10 mouse cellular contexts compared by ENCODE assay signal in the genomic region with DNA sequence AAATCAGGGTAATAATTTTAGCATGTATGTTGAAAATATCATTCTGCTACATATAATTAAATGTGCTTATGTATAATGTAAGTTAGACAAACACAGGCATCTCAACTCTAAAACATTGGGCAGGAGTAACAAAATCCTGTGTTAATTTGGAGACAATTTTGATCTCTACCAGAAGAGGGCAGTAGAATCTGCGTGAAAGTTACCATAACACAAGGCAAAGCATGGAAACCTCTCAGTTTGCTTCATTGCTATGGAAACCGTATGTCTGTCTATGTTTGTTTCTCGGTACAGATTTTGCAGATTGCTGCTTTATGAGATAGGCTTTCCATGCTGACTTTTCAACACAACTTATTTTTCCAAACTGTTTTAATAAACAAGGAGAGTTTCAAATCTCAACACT.
DNase-seq lines count a peak whose midpoint lies in the region; ATAC-seq lines count a peak whose summit lies in the region.
"Had no signal": no experiment of that assay in that cellular context is flagged by ENCODE, and none has a peak within 500 bp of the region (broad histone marks: within the 10 kb centered on the region; RNA-seq: fewer than 3 reads in every experiment).

No protein-coding gene starts in this region.

- no peak overlapping the region for H3K9ac ChIP-seq in forebrain, embryonic 12.5 days
- no peak overlapping the region for H3K9ac ChIP-seq in midbrain, embryonic 14.5 days (replicated peaks; ENCODE audit: low read length)
- H3K9ac ChIP-seq: embryonic facial prominence, embryonic 12.5 days; lung, embryonic 15.5 days had no signal

- H3K4me1 ChIP-seq in forebrain, embryonic 12.5 days: no peaks in the 10 kb centered on the region
- no peaks in the 10 kb centered on the region for H3K4me1 ChIP-seq in midbrain, embryonic 14.5 days (ENCODE audit: control insufficient read depth, insufficient read depth, low read length)
- H3K4me1 ChIP-seq: embryonic facial prominence, embryonic 12.5 days had no signal

- H3K27me3 ChIP-seq in forebrain, embryonic 12.5 days: no peaks in the 10 kb centered on the region
- H3K27me3 ChIP-seq in midbrain, embryonic 14.5 days (ENCODE audit: control insufficient read depth, insufficient read depth, low read length): no peaks in the 10 kb centered on the region
- H3K27me3 ChIP-seq: embryonic facial prominence, embryonic 12.5 days; lung, embryonic 15.5 days had no signal

- ATAC-seq in forebrain, embryonic 12.5 days (ENCODE audit: low FRiP score): peak; percentile 57; the same call in 1 of the 2 replicates
- peak; percentile 75 for ATAC-seq in midbrain, embryonic 14.5 days (ENCODE audit: low FRiP score, low TSS enrichment)

- no peaks in the 10 kb centered on the region for H3K36me3 ChIP-seq in forebrain, embryonic 12.5 days (replicated peaks)
- no peaks in the 10 kb centered on the region for H3K36me3 ChIP-seq in midbrain, embryonic 14.5 days (ENCODE audit: control insufficient read depth, insufficient read depth, low read length)
- H3K36me3 ChIP-seq: embryonic facial prominence, embryonic 12.5 days; lung, embryonic 15.5 days had no signal

- 24% methylated on average over 3 of the region's 3 CpGs for WGBS in forebrain, embryonic 12.5 days
- WGBS in midbrain, embryonic 14.5 days: 15% methylated on average over 3 of the region's 3 CpGs

- H3K27ac ChIP-seq in forebrain, embryonic 12.5 days: no peak overlapping the region
- H3K27ac ChIP-seq in midbrain, embryonic 14.5 days (replicated peaks; ENCODE audit: low read depth, low read length): no peak overlapping the region
- H3K27ac ChIP-seq: embryonic facial prominence, embryonic 12.5 days; lung, embryonic 15.5 days had no signal

- H3K9me3 ChIP-seq in forebrain, embryonic 12.5 days: no peaks in the 10 kb centered on the region
- no peaks in the 10 kb centered on the region for H3K9me3 ChIP-seq in midbrain, embryonic 14.5 days (ENCODE audit: control insufficient read depth, low read length)
- H3K9me3 ChIP-seq: embryonic facial prominence, embryonic 12.5 days; lung, embryonic 15.5 days had no signal

- no peak overlapping the region for H3K4me2 ChIP-seq in forebrain, embryonic 12.5 days
- H3K4me2 ChIP-seq in midbrain, embryonic 14.5 days (ENCODE audit: low read length): no peak overlapping the region
- H3K4me2 ChIP-seq: embryonic facial prominence, embryonic 12.5 days; lung, embryonic 15.5 days had no signal

- peak; percentile 31 to 55 for DNase-seq in heart, adult 18-20 months
- DNase-seq in heart, adult 11 months: no peak
- DNase-seq in right cerebral cortex, adult 18-20 months: peak; percentile 30
- no peak for DNase-seq in right cerebral cortex, adult 2 months (ENCODE audit: low spot score in 2 of 2)
- peak; percentile 88 for DNase-seq in midbrain, embryonic 14.5 days
- DNase-seq in urinary bladder, postnatal 25 days (ENCODE audit: low spot score): no peak
- no peak for DNase-seq in urinary bladder, adult 2 months (ENCODE audit: low spot score)

- no peak overlapping the region for H3K4me3 ChIP-seq in forebrain, embryonic 12.5 days (replicated peaks)
- H3K4me3 ChIP-seq in midbrain, embryonic 14.5 days (replicated peaks; ENCODE audit: low read depth, low read length): no peak overlapping the region
- H3K4me3 ChIP-seq: embryonic facial prominence, embryonic 12.5 days; lung, embryonic 15.5 days had no signal

Comparison
In these comparisons a context has a peak if more than half of its experiments do, and no peak if none do; other contexts are left out.
1. DNase-seq: peak in heart, adult 18-20 months (2 of 2), right cerebral cortex, adult 18-20 months (single experiment) and midbrain, embryonic 14.5 days (single experiment); none in heart, adult 11 months (single experiment), right cerebral cortex, adult 2 months (0 of 2), urinary bladder, postnatal 25 days (single experiment) and urinary bladder, adult 2 months (single experiment).